Mouse (Mus musculus): Measurements from ENCODE around the gene Ppp1r3f.

The Ppp1r3f gene

GRCm38 (mm10) chrX:7574087-7574884 is at the start of gene Ppp1r3f:
Ppp1r3f (minus strand) TSS chrX:7574283.
- in situ Hi-C loops (cut with MboI, MseI): no loop called here

DNA sequence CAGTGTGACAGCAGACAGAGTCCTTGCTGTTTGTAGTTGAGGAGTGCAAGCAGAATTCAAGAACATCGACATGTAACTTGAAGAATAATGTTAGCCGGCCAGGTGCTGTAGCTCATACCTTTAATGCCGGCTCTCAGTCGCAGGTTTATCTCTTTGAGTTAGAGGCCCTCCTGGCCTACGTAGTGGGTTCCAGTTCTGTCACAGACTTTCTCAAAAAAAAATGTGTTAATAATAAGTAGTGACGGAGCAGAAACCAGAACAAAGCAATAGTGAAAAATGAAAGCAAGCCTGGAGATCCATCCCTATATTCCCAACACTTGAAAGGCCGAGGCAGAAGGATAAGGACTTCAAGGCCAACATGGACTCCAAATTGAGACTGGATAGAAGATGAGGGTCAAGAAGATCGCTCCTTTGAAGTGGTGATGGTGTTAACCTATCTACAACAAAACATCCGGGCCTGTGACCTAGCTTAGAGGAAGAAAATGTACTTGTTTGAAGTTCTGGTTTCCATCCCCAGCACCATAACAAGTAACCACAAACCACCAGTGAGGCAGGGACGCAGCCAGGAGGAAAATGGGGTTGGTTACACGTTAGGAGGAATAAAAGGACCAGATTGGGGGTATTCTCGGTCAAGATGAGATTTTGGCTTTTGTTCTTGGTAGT is 43.9 kb upstream of the Ppp1r3f start:
- in situ Hi-C loops (cut with MboI, MseI): no loop called here

DNA sequence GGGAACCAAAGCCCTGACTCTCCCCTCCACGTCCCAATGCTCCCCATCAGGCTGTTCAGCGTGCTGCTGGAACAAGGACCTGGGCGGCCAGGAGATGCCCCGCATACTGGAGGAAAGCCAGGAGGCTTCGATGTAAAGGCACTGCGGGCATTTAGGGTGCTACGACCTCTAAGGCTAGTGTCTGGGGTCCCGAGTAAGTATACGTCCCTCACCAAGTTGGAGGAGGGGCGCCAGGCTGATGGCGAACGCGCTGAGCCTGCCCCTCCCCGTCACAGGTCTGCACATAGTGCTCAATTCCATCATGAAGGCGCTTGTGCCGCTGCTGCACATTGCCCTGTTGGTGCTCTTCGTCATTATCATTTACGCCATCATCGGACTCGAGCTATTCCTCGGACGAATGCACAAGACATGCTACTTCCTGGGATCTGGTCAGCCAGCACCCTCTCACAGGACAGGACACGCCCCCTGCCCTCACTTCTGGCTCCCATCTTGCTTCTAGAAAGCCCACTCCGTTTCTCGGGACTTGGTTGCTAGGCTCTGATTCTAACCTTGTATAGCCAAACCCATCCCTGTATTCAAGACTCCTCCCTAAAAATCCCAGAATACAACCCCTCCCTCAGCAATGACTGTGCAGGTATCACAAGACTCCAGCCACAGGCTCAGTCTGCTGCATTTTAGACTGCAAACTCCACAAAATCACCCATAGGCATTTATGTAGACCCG is 36.6 kb upstream of the Ppp1r3f start:
- in situ Hi-C loops (cut with MboI, MseI): no loop called here

DNA sequence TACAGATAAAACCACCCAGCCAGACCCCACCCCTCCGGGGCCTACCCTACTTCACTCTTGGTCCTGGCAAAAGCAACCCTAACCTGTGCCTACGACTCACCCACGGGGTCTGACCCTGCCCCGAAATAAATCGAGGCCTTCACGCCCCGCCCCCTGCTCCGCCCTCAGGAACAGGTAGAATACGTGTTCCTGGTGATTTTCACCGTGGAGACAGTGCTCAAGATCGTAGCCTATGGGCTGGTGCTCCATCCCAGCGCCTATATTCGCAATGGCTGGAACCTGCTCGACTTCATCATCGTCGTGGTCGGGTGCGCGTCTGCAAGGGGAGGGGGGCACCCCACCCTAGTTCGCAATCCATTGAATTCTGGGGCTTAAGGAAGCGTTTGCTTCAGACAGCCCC is 36.0 kb upstream of the Ppp1r3f start:
- in situ Hi-C loops (cut with MboI, MseI): no loop called here

- in situ Hi-C loops (cut with MboI, MseI): no loop called here
Observed at GRCm38 (mm10) chrX:7606783-7607182, 32.7 kb upstream of the Ppp1r3f start, which contains the start of gene Cacna1f. Cacna1f (plus strand) TSS chrX:7607083.

- in situ Hi-C loops (cut with MboI, MseI): no loop called here
Observed at GRCm38 (mm10) chrX:7605575-7605941, 31.5 kb upstream of the Ppp1r3f start.

DNA sequence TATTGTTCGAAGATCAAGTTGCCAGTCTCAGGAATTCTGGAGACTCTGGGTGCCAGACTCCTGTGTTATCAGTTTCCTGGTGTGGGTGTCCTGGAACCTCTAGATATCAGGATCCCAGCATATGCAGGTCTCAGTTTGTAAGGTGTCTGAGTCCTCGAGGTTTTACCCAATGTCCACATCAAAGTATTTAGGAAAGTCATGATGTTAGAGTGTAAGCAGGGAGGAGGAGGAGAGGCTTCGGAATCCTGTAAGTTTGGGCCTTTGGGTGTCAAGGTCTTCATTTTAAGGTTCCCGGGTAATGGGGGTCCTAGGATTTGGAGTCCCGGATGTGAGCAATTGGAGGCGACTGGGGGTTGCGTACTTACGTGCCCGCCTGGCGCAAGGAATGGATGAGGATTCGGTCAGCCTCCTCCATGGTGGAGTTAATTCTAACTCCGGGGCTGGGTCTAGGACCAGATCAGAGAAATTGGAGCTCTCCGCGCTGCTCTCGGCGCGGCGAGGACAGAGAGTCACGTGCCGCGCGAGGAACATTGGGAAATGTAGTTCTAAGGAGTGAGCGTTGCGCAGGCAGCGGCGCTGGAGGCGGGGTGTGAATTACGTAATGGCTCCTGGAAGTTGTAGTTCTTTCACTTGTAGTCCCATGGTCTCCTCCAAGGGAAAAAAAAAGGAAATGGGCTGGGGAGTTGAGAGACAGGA is 30.9 kb upstream of the Ppp1r3f start, which contains the start of gene Ccdc22:
Gene Ccdc22, minus strand, starts transcription at position 639 of the 696 bp plus-strand sequence.
- in situ Hi-C loops (cut with MboI, MseI): no loop called here

GRCm38 (mm10) chrX:7604004-7604403 is 29.9 kb upstream of the Ppp1r3f start:
- in situ Hi-C loops (cut with MboI, MseI): no loop called here

GRCm38 (mm10) chrX:7595371-7595770 is 21.3 kb upstream of the Ppp1r3f start:
- in situ Hi-C loops (cut with MboI, MseI): no loop called here

DNA sequence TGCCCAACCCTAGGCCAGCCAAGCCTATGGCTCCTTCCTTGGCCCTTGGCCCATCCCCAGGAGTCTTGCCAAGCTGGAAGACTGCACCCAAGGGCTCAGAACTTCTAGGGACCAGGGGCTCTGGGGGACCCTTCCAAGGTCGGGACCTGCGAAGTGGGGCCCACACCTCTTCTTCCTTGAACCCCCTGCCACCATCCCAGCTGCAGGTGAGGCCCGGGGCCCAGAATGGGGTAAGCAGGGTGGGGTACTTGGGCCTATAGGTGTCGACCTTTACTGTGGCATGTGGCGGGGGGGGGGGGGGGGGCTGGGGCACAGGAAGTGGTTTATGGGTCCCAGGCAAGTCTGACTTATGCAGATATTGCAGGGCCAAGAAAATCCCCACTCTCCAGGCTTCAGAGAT is 12.3 kb upstream of the Ppp1r3f start:
- in situ Hi-C loops (cut with MboI, MseI): no loop called here

GRCm38 (mm10) chrX:7583881-7584280 is 9.8 kb upstream of the Ppp1r3f start:
- in situ Hi-C loops (cut with MboI, MseI): no loop called here

- in situ Hi-C loops (cut with MboI, MseI): no loop called here
Observed at GRCm38 (mm10) chrX:7581151-7581550, 7.1 kb upstream of the Ppp1r3f start.

DNA sequence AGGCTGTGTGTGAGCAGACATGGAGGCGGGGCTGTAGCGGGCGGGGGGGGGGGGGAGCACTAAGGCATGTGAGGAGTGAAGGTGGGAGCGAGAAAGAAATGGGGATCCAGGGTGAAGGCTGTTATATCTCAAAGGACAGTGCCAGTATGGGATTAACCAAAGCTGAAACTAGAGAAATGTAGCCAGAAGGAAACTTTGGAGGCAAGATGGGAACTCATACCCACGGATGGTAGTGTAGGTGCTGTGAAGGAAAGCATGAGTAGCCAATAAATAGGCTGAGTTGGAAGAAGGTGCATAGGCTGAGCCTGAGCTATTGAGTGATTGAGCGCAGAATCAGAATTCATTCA is 775 bp upstream of the Ppp1r3f start:
- in situ Hi-C loops (cut with MboI, MseI): no loop called here

GRCm38 (mm10) chrX:7573176-7574086 is 652 bp downstream of the Ppp1r3f start, which contains the start of gene Foxp3:
Foxp3 (plus strand) TSS chrX:7573644.
- in situ Hi-C loops (cut with MboI, MseI): no loop called here

- in situ Hi-C loops (cut with MboI, MseI): no loop called here
Observed at GRCm38 (mm10) chrX:7572466-7572865, 1.6 kb downstream of the Ppp1r3f start.

GRCm38 (mm10) chrX:7571565-7572136 is 2.4 kb downstream of the Ppp1r3f start:
- in situ Hi-C loops (cut with MboI, MseI): no loop called here

- in situ Hi-C loops (cut with MboI, MseI): no loop called here
Observed at GRCm38 (mm10) chrX:7570481-7571175, 3.5 kb downstream of the Ppp1r3f start.

DNA sequence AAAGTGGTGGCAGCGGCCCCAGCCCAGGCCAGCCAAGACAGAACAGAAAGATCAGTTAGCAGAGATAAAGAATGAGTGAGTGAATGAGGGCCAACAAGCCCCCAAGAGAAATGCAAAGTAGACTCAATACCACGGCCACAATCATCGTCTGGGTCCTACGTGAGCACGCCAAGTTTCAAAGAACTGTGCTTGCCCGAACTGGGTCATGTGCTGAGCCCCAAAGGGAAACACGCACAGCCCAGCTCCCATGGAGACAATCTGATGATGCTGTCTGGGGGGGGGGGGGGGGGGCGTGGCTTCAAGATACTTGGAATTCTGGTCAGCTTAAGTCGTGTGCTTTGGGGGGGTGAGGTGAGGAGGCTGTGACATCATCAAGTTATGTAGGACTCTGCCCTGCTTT is 6.6 kb downstream of the Ppp1r3f start:
- in situ Hi-C loops (cut with MboI, MseI): loop anchor here (5.0 kb wide), 1 partner anchor 145 kb away; no protein-coding TSS in a partner anchor

DNA sequence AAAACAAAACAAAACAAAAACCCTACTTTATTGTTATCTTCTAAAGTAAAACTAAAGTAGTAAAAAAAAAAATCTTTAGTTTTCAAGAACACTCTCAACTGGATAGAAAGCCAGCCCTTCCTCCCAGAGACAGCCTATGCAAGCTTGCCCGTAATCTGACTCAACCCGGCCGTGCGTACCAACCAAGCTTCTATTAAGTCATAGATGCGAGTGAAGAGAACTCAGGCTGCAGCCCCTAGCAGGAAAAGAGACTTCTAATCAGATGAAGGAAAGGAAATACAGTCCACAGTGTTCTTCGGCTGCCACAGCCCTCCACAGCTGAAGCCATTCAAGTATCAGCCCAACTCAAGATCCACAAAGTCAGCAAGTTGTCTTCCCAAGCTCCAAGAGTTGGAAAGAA is 7.7 kb downstream of the Ppp1r3f start:
- in situ Hi-C loops (cut with MboI, MseI): loop anchor here (5.0 kb wide), 1 partner anchor 144 kb away; no protein-coding TSS in a partner anchor

- in situ Hi-C loops (cut with MboI, MseI): no loop called here
Observed at GRCm38 (mm10) chrX:7563076-7563475, 11.0 kb downstream of the Ppp1r3f start.
